Mouse (Mus musculus) left cerebral cortex, adult 9 months (tissue): ENCODE data around the gene Lrp11.

Experiments used
- DNase-seq, 2 experiments: peaks; one replicate each; pipeline ENCODE4 v3.0.0; 2022; ENCODE audit warnings: low spot score in 2 of 2

Lrp11 gene

DNA sequence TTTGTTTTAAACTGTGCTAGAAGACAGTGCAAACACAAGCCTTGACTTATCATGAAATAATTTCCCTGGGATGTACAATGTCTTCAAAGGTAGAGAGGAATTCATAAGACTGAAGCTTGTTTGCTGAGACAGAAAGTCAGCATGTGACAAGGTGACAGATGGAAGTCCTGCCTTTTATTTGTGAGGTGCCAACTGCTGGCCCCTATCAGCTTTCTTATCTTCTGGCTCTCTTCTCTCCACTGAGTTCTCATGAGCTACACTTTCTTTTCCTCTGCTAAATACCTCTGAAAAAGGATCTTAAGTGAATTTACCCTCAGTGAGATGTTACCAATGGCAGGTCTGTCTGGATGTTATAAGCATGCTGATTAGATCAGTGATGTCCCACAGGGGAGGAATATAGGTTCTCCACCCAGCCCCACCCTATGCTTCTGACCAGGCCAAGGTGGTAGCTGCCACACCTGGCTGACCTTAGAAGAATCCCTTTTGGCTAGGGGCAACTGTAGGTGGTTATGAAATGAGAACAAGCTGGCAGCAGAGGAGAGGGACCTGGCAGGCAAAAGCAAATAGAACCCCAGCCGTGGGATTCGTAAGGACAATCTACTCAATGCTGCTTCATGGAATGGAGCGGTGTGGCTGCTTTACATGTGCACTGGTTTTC lies 34.4 kb downstream of the Lrp11 start:
- no peak for DNase-seq

GRCm38 (mm10) chr10:7629092-7629491 lies 39.5 kb downstream of the Lrp11 start:
- DNase-seq = no peak

GRCm38 (mm10) chr10:7630286-7630685 lies 40.7 kb downstream of the Lrp11 start:
- no peak for DNase-seq

DNA sequence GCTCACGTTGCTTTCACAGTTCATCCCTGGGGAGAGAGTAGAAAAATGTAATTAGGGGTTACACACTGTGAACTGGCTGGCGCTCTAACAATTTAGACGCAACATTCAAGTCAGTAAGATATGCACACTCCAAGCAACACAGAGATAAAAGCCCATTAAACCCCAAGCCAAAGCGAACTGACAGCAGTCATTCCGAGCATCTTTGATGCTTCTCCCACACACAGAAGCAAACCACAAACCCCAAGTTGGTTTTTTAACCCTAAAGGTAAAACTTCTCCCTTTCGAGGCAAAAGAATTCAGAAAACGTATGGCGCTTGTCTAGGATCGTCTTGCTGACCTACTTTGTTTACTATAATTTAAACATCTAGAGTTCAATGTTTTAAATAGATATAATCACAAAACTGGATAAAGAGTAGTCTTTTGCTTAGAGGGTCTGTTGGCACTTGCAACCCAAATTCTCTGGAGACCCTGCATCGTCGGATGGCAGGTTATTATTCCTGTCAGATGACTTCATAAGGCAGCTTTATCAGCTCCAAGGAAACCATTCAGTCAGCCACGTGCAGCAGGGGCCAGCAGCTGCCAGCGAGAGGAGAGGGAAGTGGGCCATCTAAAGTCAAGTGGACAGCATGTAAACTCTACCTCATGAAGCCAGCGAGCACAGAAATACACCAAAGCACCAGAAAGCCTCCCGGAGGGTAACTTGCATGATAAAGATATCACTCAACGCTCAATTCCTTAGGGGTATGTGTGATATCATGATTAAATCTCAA lies 41.5 kb downstream of the Lrp11 start:
- DNase-seq = no peak

- no peak for DNase-seq
Measured at GRCm38 (mm10) chr10:7640366-7640765, 50.8 kb downstream of the Lrp11 start.

DNA sequence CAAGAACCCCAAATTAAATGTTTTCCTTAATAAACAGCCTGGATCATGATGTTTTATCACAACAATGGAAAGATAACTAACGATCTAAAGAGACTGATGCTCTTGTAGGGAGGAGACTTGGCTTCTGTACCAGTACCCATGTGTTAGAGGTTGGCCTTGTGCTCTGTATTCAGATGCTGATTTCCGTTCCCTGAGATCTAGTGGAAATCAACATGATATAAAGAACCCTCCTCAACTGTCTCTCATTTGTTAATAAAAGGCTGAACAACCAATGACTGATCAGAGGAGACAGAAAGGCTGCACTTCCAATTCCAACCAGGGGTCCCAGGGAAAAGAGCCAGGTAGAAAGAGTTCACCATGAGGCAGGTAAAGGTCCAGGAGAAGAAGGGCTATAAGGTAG lies 56.3 kb downstream of the Lrp11 start:
- no peak for DNase-seq

GRCm38 (mm10) chr10:7649059-7649458 lies 59.5 kb downstream of the Lrp11 start:
- DNase-seq = no peak

DNA sequence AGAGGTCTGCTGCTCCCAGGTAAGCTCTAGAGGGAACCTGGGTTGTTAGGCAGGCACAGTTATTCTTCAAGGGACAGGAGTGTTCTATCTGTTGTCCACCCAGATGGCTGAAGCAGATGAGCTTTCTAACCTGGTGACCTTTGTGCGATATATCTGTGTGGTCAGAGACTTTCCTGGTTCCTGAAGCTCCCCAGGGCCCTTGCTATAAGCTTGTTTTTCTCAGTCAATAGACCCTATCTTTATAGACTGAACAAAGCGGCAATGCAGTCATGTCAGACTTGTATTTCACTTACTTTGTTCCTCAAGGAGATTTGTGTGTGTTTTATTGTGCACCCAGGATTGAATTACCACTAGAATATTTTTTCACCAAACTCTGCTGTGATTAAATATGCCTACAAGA lies 61.5 kb downstream of the Lrp11 start:
- no peak for DNase-seq

GRCm38 (mm10) chr10:7662471-7663141 lies 73.0 kb downstream of the Lrp11 start:
- peak in 1 of 2 experiments; percentile 27 for DNase-seq

- DNase-seq = peak; percentile 59 to 89
Measured at GRCm38 (mm10) chr10:7663159-7664026, 73.8 kb downstream of the Lrp11 start.

DNA sequence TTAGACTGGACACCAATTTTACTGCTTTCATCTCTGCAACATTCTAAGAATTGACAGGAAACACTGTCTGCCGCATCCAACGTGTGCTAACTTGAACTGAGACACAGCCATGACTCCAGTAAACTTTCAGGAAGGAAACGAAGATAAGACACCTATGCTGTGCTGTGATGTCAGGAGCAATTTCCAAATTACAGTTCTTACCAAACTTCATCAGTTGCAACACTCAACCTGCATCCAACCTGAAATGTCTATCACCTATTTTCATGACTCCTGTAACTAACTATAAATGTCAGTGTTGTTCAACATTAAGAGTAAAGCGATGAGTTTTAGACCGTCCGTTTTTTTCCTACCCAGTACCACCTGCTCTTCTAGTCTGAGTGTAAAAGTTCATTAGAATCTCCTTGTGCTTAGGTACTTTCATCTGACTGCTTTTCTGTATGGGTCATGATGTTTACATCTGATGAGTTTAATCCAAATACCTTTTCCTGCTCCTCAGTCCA lies 74.5 kb downstream of the Lrp11 start:
- DNase-seq = no peak

- DNase-seq = no peak
Measured at GRCm38 (mm10) chr10:7664889-7665288, 75.3 kb downstream of the Lrp11 start.

GRCm38 (mm10) chr10:7667342-7667802 lies 77.8 kb downstream of the Lrp11 start, which contains the start of gene Nup43:
Nup43 (plus strand) TSS chr10:7667503.
- peak; percentile 65 to 87 for DNase-seq

- DNase-seq = no peak
Measured at GRCm38 (mm10) chr10:7673673-7674072, 84.1 kb downstream of the Lrp11 start.
